Mouse (Mus musculus): ENCODE data around the gene Ddx19a.

Gene Ddx19a

DNA sequence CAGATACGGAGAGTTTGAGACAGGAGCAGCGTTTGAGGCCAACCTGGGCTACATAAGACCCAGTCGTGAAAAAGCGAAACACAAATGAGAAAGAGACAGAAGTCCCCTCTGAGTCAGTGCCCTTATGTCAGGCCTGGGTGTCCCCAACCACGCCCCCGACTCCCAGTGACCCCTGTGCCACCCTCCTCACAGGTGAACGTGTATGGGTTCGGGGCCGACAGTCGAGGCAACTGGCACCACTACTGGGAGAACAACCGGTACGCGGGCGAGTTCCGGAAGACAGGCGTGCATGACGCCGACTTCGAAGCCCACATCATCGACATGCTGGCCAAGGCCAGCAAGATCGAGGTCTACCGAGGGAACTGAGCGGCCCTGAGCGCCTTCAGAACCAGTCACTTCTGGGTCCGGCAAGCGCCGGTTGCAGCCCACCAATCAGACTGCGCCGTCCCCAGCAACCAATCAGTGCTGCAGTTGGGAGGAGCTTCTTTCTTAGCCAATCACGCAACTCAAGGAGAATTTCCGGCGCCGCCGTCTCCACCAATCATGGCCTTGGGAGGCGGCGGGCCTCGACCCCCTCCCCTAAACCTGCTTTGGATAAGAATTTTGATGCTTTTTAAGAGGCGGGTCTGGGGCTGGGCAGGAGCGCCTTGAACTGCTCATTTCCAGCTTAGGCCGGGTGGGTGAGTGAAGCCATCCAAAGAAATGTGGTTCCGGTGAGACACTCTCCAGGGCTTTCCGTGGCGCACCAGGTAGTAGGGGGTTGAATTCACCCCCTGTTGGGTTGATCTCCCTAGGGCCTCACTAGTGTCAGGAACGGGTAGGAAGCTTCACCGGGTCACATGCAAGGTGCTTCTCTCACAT lies 27.5 kb downstream of the Ddx19a start:
- in situ Hi-C loops (cut with MboI, MseI), result no loop called here

- in situ Hi-C loops (cut with MboI, MseI), result no loop called here
Observed at GRCm38 (mm10) chr8:110967326-110967725, 30.3 kb downstream of the Ddx19a start.

DNA sequence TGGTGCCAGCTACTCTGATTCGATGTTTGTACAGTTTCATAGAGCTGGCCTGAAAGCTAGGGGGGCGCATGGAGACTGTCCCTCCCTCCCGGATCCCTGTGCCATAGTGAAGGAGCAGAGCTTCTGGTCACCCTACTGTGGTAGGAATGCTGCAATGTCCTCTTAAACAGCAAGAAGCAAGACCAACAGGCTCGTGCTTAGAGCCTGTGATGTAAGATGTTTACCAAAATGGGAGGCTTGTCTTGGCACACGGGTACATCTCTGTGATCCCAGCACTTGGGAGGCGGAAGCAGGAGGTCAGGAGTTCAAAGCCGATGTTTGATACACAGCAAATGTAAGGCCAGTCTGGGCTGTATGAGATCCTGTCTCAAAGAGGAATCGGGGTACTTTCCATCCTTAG lies 31.0 kb downstream of the Ddx19a start:
- in situ Hi-C loops (cut with MboI, MseI), result no loop called here

DNA sequence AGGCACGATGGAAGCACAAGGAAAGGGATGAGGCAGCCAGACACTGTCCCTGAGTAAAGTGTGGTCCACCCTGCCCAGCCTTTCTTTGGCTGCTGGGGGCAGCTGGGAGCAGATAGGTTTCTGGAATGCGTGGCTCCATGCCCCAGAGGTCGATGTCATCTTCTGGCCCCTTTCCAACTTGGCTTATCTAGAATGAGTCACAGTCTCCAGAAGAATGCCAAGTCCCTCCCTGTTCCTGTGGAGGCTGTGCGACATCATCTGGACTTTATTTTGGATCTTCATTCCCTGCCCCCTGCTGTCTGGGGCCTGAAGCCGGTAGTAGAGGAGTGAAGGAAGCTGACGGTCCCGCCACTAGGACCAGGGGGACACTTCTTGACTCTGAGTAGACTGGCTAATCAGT lies 32.0 kb downstream of the Ddx19a start:
- in situ Hi-C loops (cut with MboI, MseI), result no loop called here

GRCm38 (mm10) chr8:110964666-110965065 lies 32.9 kb downstream of the Ddx19a start:
- in situ Hi-C loops (cut with MboI, MseI), result no loop called here

- in situ Hi-C loops (cut with MboI, MseI), result no loop called here
Observed at GRCm38 (mm10) chr8:110963051-110963450, 34.5 kb downstream of the Ddx19a start.

GRCm38 (mm10) chr8:110959906-110960305 lies 37.7 kb downstream of the Ddx19a start:
- in situ Hi-C loops (cut with MboI, MseI), result loop anchor here in 1 of 2 experiments (5.0 kb wide), 1 partner anchor 38 kb away; no protein-coding TSS in a partner anchor

GRCm38 (mm10) chr8:110959071-110959780 lies 38.4 kb downstream of the Ddx19a start:
- in situ Hi-C loops (cut with MboI, MseI), result loop anchor here in 1 of 2 experiments (5.0 kb wide), 1 partner anchor 37 kb away; no protein-coding TSS in a partner anchor

DNA sequence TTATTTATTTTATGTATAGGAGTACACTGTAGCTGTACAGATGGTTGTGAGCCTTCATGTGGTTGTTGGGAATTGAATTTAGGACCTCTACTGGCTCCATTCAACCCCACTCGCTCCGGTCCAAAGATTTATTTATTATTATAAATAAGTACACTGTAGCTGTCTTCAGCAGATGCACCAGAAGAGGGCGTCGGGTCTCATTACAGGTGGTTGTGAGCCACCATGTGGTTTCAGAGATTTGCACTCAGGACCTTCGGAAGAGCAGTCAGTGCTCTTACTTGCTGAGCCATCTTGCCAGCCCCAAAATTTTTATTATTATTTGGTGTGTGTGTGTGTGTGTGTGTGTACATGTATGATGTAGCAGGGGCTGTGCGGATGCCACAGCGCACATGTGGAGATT lies 39.0 kb downstream of the Ddx19a start:
- in situ Hi-C loops (cut with MboI, MseI), result loop anchor here in 1 of 2 experiments (5.0 kb wide), 1 partner anchor 36 kb away; no protein-coding TSS in a partner anchor

- in situ Hi-C loops (cut with MboI, MseI), result loop anchor here in 1 of 2 experiments (5.0 kb wide), 1 partner anchor 36 kb away; no protein-coding TSS in a partner anchor
Observed at GRCm38 (mm10) chr8:110958135-110958534, 39.5 kb downstream of the Ddx19a start.

GRCm38 (mm10) chr8:110957471-110957870 lies 40.1 kb downstream of the Ddx19a start:
- in situ Hi-C loops (cut with MboI, MseI), result loop anchor here in 1 of 2 experiments (5.0 kb wide), 1 partner anchor 35 kb away; no protein-coding TSS in a partner anchor

- in situ Hi-C loops (cut with MboI, MseI), result loop anchor here in 1 of 2 experiments (5.0 kb wide), 1 partner anchor 35 kb away; no protein-coding TSS in a partner anchor
Observed at GRCm38 (mm10) chr8:110956619-110957450, 40.8 kb downstream of the Ddx19a start.

DNA sequence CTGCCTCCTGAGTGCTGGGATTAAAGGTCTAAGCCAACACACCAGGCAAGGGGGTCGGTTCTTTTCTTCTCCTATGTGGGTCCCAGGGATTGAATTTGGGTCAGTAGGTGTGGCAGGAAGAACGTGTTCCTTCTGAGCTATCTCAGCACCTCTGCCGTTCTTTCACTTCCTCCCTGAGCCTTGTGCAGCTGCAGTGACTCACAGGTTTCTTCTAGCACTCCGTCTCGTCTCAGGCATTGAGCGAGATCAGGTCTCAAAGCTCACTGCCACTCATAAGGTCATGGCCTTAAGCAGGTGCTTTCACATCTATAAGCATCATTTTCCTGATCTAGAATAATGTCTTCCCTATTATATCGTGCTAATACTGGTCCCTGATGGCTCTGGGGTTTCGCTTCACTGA lies 42.8 kb downstream of the Ddx19a start:
- in situ Hi-C loops (cut with MboI, MseI), result loop anchor here in 1 of 2 experiments (5.0 kb wide), 1 partner anchor 32 kb away; no protein-coding TSS in a partner anchor

DNA sequence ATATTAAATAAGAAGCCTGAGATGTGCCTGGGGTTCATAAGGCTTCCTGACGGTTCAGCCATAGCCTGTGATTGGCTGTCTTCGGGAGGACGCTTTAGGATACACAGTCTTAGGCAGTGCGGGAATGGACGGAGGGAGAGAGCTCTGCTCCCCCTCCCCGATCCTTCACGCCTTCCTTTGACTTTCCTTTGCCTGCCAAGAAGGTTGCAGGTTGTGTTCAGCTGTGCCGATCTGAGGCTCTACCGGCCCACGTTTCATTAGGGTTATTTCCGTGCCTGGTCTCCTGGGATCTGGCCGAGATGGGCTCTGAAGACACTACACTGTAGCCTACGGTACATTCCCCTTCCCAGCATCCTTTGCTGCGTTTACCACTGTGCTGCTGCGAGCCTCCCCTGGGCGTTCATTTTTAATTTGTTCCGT lies 47.5 kb downstream of the Ddx19a start:
- in situ Hi-C loops (cut with MboI, MseI), result no loop called here

DNA sequence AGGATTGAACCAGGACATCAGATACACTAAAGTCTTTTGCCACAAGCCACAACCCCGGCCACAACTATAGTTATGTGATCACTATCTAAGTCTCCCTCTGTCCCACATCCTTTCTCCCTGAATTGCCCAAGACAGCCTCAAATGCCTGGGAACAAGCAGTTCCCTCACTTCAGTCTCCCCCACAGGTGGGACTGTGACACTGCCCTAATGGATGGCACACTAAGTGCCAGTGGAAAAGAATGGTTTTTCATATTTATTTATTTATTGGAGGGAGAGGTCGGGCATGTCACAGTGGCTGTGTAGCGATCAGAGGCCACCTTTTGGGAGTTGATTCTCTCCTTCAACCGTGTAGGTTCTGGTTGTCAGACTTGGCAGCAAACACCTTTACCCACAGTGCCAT lies 51.9 kb downstream of the Ddx19a start:
- in situ Hi-C loops (cut with MboI, MseI), result loop anchor here in 1 of 2 experiments (10.0 kb wide), 1 partner anchor 899 kb away; no protein-coding TSS in a partner anchor

DNA sequence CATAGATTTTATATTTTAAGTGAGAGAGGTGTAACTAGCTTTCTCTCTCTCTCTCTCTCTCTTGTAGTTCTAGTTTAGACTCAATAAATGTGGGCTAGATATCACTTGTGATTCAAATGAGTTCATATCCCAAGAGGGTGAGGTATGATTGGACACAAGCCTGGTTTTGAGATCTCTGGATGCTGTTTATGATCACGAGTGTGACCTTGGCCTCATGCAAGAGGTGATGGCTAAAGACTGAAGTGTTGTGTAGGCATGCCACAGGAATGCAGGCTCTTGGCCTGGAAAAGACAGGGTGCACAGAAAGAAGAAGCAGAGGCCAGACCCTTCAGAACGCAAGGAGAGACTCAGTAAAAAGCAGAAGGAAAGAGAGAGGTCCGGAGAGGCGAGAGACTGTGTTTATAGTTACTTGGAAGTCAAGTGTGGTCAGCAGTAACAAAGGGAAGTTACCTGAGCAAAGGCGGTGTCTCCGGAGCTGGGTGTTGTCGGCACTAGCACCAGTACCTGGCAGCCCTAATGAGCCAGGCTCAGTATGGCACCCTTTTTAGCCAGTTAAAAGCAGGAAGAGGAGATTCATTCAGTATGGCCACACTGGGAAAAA lies 53.2 kb downstream of the Ddx19a start:
- in situ Hi-C loops (cut with MboI, MseI), result loop anchor here in 1 of 2 experiments (10.0 kb wide), 1 partner anchor 900 kb away; no protein-coding TSS in a partner anchor

DNA sequence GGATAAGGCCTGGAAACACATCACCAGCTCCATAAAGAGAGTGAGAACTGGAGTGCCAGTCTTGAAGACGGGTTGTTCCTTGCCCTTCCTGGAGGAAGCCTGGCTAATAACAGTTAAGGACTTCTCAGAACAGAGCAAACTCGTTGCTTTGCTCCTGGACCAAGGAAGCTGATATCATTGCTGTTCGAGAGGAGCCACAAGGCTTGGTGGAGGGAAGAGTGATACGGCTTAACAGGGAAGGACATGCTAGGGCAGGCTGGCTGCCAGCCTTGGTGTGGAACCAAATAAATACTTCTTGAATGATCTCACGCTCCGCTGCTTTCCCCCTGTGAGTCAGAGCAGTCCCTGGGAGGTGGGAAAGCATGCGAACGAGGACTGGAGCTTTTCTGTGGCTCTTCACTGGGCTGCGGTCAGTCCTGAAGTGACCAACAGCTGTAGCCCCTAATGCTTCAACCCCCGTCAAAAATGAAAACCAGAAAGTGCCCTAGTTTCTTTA lies 56.1 kb downstream of the Ddx19a start:
- in situ Hi-C loops (cut with MboI, MseI), result loop anchor here in 1 of 2 experiments (10.0 kb wide), 1 partner anchor 903 kb away; no protein-coding TSS in a partner anchor

- in situ Hi-C loops (cut with MboI, MseI), result loop anchor here in 1 of 2 experiments (10.0 kb wide), 1 partner anchor 904 kb away; no protein-coding TSS in a partner anchor
Observed at GRCm38 (mm10) chr8:110940682-110941452, 56.7 kb downstream of the Ddx19a start.

DNA sequence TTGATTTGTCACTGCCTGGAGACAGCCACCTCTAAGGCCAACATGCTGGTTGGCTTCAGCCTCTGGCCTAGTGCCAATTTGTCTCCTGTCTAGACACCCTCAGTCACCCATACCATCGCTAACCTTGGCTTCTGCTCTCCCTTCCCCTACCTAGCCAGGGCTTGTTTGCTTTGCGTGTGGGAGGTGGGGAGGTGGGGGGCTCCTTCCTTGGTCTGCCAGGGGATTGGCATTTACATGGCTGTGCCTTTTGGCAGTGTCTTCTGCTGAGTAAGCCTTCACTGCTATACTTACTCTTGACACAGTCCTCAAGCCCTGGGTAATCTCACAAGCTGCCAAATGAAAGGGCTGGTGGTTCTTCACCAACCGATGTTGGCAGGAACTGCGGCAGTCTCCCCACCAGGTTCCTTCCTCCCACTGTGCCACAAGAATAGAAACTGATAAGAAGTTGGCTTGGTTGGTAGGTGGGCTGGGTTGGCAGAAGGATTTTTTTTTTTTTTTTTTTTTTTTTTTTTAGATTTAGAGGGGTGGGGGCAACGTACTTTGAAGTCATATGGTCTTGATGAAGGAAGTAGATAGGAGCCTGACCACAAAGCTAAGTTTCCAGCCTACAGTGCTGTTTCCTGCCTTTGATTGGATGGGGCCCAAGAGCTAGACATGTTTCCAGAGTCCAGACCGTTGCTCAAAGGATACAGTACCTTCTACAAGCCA lies 58.6 kb downstream of the Ddx19a start:
- in situ Hi-C loops (cut with MboI, MseI), result no loop called here

Data from T-helper 17 cell (primary cell).